Mouse (Mus musculus) liver, embryonic 14.5 days (tissue): Measurements from ENCODE around the gene Tipin. TPM values are rescaled to one million over a fixed set of nuclear protein-coding genes. Genes with fewer than 3 reads are reported as not detected.
A peak's percentile ranks its signal among the peaks of the same experiment; 100 is the strongest.

Experiments
- ATAC-seq: fragments of 200-750 bp; cut with Nextera tagmentation; 2 replicates; pipeline ENCODE4 v1.8.0; 2017; ENCODE audit warnings: moderate number of reproducible peaks, mild to moderate bottlenecking, moderate library complexity; ENCODE audit not compliant: insufficient read depth
- DNase-seq, 3 experiments: peaks; one replicate each; pipeline ENCODE4 v3.0.0-alpha.2; 2012 to 2013; ENCODE audit warnings: low read depth in 3 of 3, low spot score in 3 of 3
- H3K27ac ChIP-seq: fragments of 300-500 bp; sonication (generic); 2 replicates; pipeline ENCODE4 v1.5.1; 2014; ENCODE audit warnings: moderate library complexity, mild to moderate bottlenecking, control low read depth, inconsistent platforms
- H3K27me3 ChIP-seq: fragments of 300-500 bp; sonication (generic); 2 replicates; pipeline ENCODE4 v1.6.1; 2014; ENCODE audit warnings: mild to moderate bottlenecking, low read length, moderate library complexity; ENCODE audit not compliant: control insufficient read depth, insufficient read depth
- H3K36me3 ChIP-seq: fragments of 300-500 bp; sonication (generic); replicated peaks from 2 replicates; pipeline ENCODE4 v1.6.1; 2014; ENCODE audit warnings: low read depth; ENCODE audit not compliant: control insufficient read depth, insufficient read depth
- H3K4me1 ChIP-seq, 2 experiments: fragments of 200-500 bp in 1 of 2; fragments of 300-500 bp in 1 of 2; sonication (generic) in 1 of 2; replicated peaks; 2 replicates each; pipeline ENCODE4 v1.6.1; 2012 to 2014; ENCODE audit warnings: antibody characterized with exemption in 1 of 2, inconsistent platforms in 1 of 2, low read length in 1 of 2; ENCODE audit not compliant: control insufficient read depth in 2 of 2, insufficient read depth in 2 of 2
- H3K4me2 ChIP-seq: fragments of 300-500 bp; sonication (generic); 2 replicates; pipeline ENCODE4 v1.6.1; 2014; ENCODE audit warnings: low read depth, mild to moderate bottlenecking, control low read depth, moderate library complexity
- H3K4me3 ChIP-seq, 2 experiments: fragments of 200-500 bp in 1 of 2; fragments of 300-500 bp in 1 of 2; sonication (generic) in 1 of 2; 2 replicates each; pipeline ENCODE4 v1.5.1; 2012 to 2014; ENCODE audit warnings: low read depth in 2 of 2, low read length in 2 of 2, mild to moderate bottlenecking in 2 of 2, control low read depth in 1 of 2, inconsistent platforms in 1 of 2, moderate library complexity in 1 of 2; ENCODE audit not compliant: insufficient read depth in 1 of 2
- H3K9ac ChIP-seq: fragments of 300-500 bp; sonication (generic); replicated peaks from 2 replicates; pipeline ENCODE4 v1.6.1; 2014; ENCODE audit warnings: mild to moderate bottlenecking, control low read depth, moderate library complexity
- H3K9me3 ChIP-seq: fragments of 300-500 bp; sonication (generic); 2 replicates; pipeline ENCODE4 v1.6.1; 2016; ENCODE audit warnings: low read length, mixed read lengths; ENCODE audit not compliant: control insufficient read depth
- CTCF ChIP-seq: IDR thresholded peaks from 2 replicates; pipeline ENCODE4 v1.5.1; 2016; ENCODE audit warnings: antibody characterized with exemption, low read depth, control low read depth
- EP300 ChIP-seq: IDR thresholded peaks from 2 replicates; pipeline ENCODE4 v1.6.1; 2016; ENCODE audit warnings: antibody characterized with exemption, low read depth
- WGBS: fragments of 180-500 bp; shearing (Covaris S2); extraction: QIAGEN DNeasy Blood & Tissue Kit; methylation state at CpG from one replicate; pipeline ENCODE4 v1.1.7; 2014; ENCODE audit not compliant: insufficient replicate concordance; 5-methylcytosine and 5-hydroxymethylcytosine counted together
- polyA plus RNA-seq, 2 experiments: library from polyadenylated mRNA; depleted of rRNA in 1 of 2; stranded (reverse) in 1 of 2; unstranded in 1 of 2; fragments of >200 nt; fragmentation: Nextera tagmentation in 1 of 2; extraction: Ambion mirVana in 1 of 2; gene quantifications; 2 replicates each; pipeline versions ENCODE4 v1.2.1 to v1.2.3; 2012 to 2014

Gene Tipin
- polyA plus RNA-seq, 2 experiments, result 121 to 241 TPM

- Histone ChIP-seq H3K4me1 (no peaks in the 10 kb centered on the region), H3K27ac (no peak overlapping the region), H3K9ac (no peak overlapping the region), H3K4me2 (no peak overlapping the region), H3K36me3 (peaks cover 12% of the 10 kb centered on the region), H3K27me3 (no peaks in the 10 kb centered on the region), H3K9me3 (no peaks in the 10 kb centered on the region), H3K4me3 (no peak overlapping the region)
- no peak for ATAC-seq
- 77% methylated on average over 16 of the region's 16 CpGs for WGBS
- TF ChIP-seq CTCF (no peak; the same call in 1 of the 2 replicates), EP300 (no peak)
- DNase-seq, result no peak
These were observed 29.8 kb downstream of the Tipin start for GRCm38 (mm10) chr9:64310996-64311785.

DNA sequence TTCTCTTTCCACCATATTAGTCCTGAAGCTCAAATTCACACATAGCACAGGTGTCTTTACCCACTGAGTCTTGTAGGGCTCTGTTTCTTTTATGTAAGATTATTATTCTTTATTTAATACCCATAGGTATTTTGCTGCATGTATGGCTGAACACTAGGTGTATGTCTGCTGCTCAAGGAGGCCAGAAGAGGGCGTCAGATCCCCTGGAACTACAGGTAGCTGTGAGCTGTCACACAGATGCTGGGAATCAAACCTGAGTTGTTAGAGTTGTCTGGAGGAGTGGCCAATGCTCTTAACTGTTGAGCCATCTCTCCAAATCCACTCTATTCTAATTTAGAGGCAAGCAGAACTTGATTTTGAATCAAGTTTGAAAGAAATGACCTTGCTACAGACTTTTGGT, 30.7 kb downstream of the Tipin start:
- no peak overlapping the region for H3K4me2 ChIP-seq
- no peaks in the 10 kb centered on the region for H3K27me3 ChIP-seq
- no peak for ATAC-seq
- peaks cover 4% of the 10 kb centered on the region for H3K36me3 ChIP-seq
- no peaks in the 10 kb centered on the region for H3K4me1 ChIP-seq
- no peak for DNase-seq
- 36% methylated on average over 1 of the region's 1 CpGs for WGBS
- H3K9me3 ChIP-seq, result no peaks in the 10 kb centered on the region
- H3K9ac ChIP-seq, result no peak overlapping the region
- no peak overlapping the region for H3K27ac ChIP-seq
- no peak overlapping the region for H3K4me3 ChIP-seq
- TF ChIP-seq CTCF (peak; percentile 49), EP300 (no peak)

DNA sequence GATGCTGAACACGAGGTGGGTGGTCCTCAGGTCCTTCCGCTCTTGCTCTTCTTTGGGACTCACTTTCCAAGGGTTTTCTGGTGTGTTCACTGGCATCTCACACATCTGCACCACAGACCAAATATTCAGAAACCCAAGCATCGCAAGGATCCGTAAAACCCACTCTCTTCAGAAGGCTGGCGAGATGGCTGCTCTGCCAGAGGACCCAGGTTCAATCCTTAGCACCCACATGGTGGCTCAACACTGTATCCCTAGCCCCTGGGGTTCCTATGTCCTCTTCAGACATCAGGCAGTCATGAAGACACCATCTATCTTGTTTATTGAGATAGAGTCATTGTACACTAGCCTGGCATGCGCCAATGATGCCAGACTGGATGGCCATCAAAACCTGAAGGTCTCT, 33.3 kb downstream of the Tipin start:
- TF ChIP-seq EP300 (no peak), CTCF (no peak)
- ATAC-seq (no peak), DNase-seq (no peak)
- Histone ChIP-seq H3K4me3 (no peak overlapping the region), H3K9me3 (no peaks in the 10 kb centered on the region), H3K4me2 (no peak overlapping the region), H3K9ac (no peak overlapping the region), H3K4me1 (no peaks in the 10 kb centered on the region), H3K27me3 (no peaks in the 10 kb centered on the region), H3K36me3 (no peaks in the 10 kb centered on the region; the same call in none of the 2 replicates), H3K27ac (no peak overlapping the region)
- 81% methylated on average over 6 of the region's 6 CpGs for WGBS

GRCm38 (mm10) chr9:64316986-64317385, 35.6 kb downstream of the Tipin start:
- ATAC-seq, result no peak

GRCm38 (mm10) chr9:64323976-64324375, 42.6 kb downstream of the Tipin start:
- WGBS, result 82% methylated on average over 7 of the region's 7 CpGs
- Histone ChIP-seq H3K9ac (no peak overlapping the region), H3K4me2 (no peak overlapping the region), H3K27me3 (no peaks in the 10 kb centered on the region), H3K27ac (no peak overlapping the region), H3K4me1 (no peaks in the 10 kb centered on the region), H3K36me3 (peaks cover 3% of the 10 kb centered on the region), H3K9me3 (no peaks in the 10 kb centered on the region), H3K4me3 (no peak overlapping the region)
- TF ChIP-seq EP300 (no peak), CTCF (no peak)
- ATAC-seq (no peak), DNase-seq (no peak)

More at GRCm38 (mm10) chr9:64316986-64317385, 35.6 kb downstream of the Tipin start:
- no peaks in the 10 kb centered on the region; the same call in none of the 2 replicates for H3K36me3 ChIP-seq
- no peak overlapping the region for H3K4me3 ChIP-seq
- WGBS, result 82% methylated on average over 5 of the region's 5 CpGs
- TF ChIP-seq CTCF, result no peak
- TF ChIP-seq EP300, result no peak
- H3K9ac ChIP-seq, result no peak overlapping the region
- H3K27me3 ChIP-seq, result no peaks in the 10 kb centered on the region
- no peaks in the 10 kb centered on the region for H3K4me1 ChIP-seq
- no peaks in the 10 kb centered on the region for H3K9me3 ChIP-seq
- no peak overlapping the region for H3K4me2 ChIP-seq
- no peak for DNase-seq
- H3K27ac ChIP-seq, result no peak overlapping the region
